Mouse (Mus musculus): ENCODE results near the gene Sarnp. TPM values are rescaled to one million over a fixed set of nuclear protein-coding genes. Genes with fewer than 3 reads are reported as not detected.

Sarnp gene
- polyA plus RNA-seq, 1 experiment from 2014 or later: 105 TPM

GRCm38 (mm10) chr10:128910066-128910841 is 93.1 kb downstream of the Sarnp start:
- DNase-seq (ENCODE audit: low read depth, low spot score) (no peak), ATAC-seq (peak; percentile 10)
- CTCF ChIA-PET: interaction anchor here (1.5 to 1.7 kb wide), 2 partner anchors 11 to 12 kb away, joined by 4 to 5 read pairs; partner anchors contain the start of gene Rdh5
- POLR2A ChIA-PET: interaction anchor here (0.6 to 3.5 kb wide), 6 partner anchors 8 to 205 kb away, joined by 3 to 28 read pairs (median 4); partner anchors contain the start of genes Bloc1s1, Gdf11 and Rdh5
- no peak for TF ChIP-seq CTCF (IDR thresholded peaks at IDR 0.05)
- in situ Hi-C loops (cut with MboI; ENCODE audit: low pct_unique_long_range_greater_than_20kb): loop anchor here (25.0 kb wide), 1 partner anchor 1248 kb away; the partner anchor contains the start of genes Nab2 and Nemp1
- no peaks in the 10 kb centered on the region for H3K27me3 ChIP-seq

GRCm38 (mm10) chr10:128911430-128911829 is 94.3 kb downstream of the Sarnp start:
- H3K27me3 ChIP-seq: no peaks in the 10 kb centered on the region
- DNase-seq (ENCODE audit: low read depth, low spot score) (no peak), ATAC-seq (no peak)
- in situ Hi-C loops (cut with MboI; ENCODE audit: low pct_unique_long_range_greater_than_20kb): loop anchor here (25.0 kb wide), 1 partner anchor 1249 kb away; the partner anchor contains the start of genes Nab2 and Nemp1
- ChIA-PET CTCF (interaction anchor here (1.5 to 1.6 kb wide), 2 partner anchors 10 to 34 kb away, joined by 4 to 5 read pairs; no protein-coding TSS in a partner anchor), POLR2A (interaction anchor here (0.7 to 3.1 kb wide), 3 partner anchors 10 to 20 kb away, joined by 3 to 16 read pairs (median 3); no protein-coding TSS in a partner anchor)
- no peak for TF ChIP-seq CTCF (IDR thresholded peaks at IDR 0.05)

GRCm38 (mm10) chr10:128912268-128912667 is 95.1 kb downstream of the Sarnp start:
- ATAC-seq (no peak), DNase-seq (ENCODE audit: low read depth, low spot score) (no peak)
- no peaks in the 10 kb centered on the region for H3K27me3 ChIP-seq
- in situ Hi-C loops (cut with MboI; ENCODE audit: low pct_unique_long_range_greater_than_20kb): loop anchor here (25.0 kb wide), 1 partner anchor 1250 kb away; the partner anchor contains the start of genes Nab2 and Nemp1
- ChIA-PET POLR2A (interaction anchor here (1.1 to 3.1 kb wide), 2 partner anchors 9 to 11 kb away, joined by 3 to 16 read pairs; partner anchors contain the start of gene Rdh5), CTCF (interaction anchor here (1.4 to 2.2 kb wide), 7 partner anchors 10 to 65 kb away, joined by 3 to 12 read pairs (median 8); partner anchors contain the start of genes Bloc1s1 and Rdh5)
- no peak for TF ChIP-seq CTCF (IDR thresholded peaks at IDR 0.05)

- H3K27me3 ChIP-seq: no peaks in the 10 kb centered on the region
- no peak for TF ChIP-seq CTCF (IDR thresholded peaks at IDR 0.05)
- DNase-seq (ENCODE audit: low read depth, low spot score): no peak
- ATAC-seq: no peak
- ChIA-PET CTCF (interaction anchor here (0.7 to 5.1 kb wide), 14 partner anchors 9 to 72 kb away, joined by 3 to 48 read pairs (median 6); partner anchors contain the start of genes Bloc1s1, Cd63, Mettl7b and Rdh5), POLR2A (interaction anchor here (0.6 to 3.1 kb wide), 6 partner anchors 9 to 65 kb away, joined by 3 to 16 read pairs (median 6); partner anchors contain the start of gene Rdh5)
- in situ Hi-C loops (cut with MboI; ENCODE audit: low pct_unique_long_range_greater_than_20kb): loop anchor here (25.0 kb wide), 1 partner anchor 1250 kb away; the partner anchor contains the start of genes Nab2 and Nemp1
These were observed 95.7 kb downstream of the Sarnp start for GRCm38 (mm10) chr10:128912791-128913190.

- TF ChIP-seq CTCF (IDR thresholded peaks at IDR 0.05): no peak
- POLR2A ChIA-PET: interaction anchor here (0.6 to 3.1 kb wide), 5 partner anchors 8 to 64 kb away, joined by 3 to 16 read pairs (median 6); no protein-coding TSS in a partner anchor
- CTCF ChIA-PET: interaction anchor here (0.7 to 5.1 kb wide), 16 partner anchors 9 to 168 kb away, joined by 3 to 48 read pairs (median 5); partner anchors contain the start of genes Bloc1s1, Cd63, Mettl7b and Rdh5
- peak; percentile 4 for ATAC-seq
- in situ Hi-C loops (cut with MboI; ENCODE audit: low pct_unique_long_range_greater_than_20kb): loop anchor here (25.0 kb wide), 1 partner anchor 1251 kb away; the partner anchor contains the start of genes Nab2 and Nemp1
- DNase-seq (ENCODE audit: low read depth, low spot score): no peak
- no peaks in the 10 kb centered on the region for H3K27me3 ChIP-seq
These were observed 96.1 kb downstream of the Sarnp start for GRCm38 (mm10) chr10:128913219-128913618.

GRCm38 (mm10) chr10:128913696-128914095 is 96.6 kb downstream of the Sarnp start:
- ATAC-seq (no peak), DNase-seq (ENCODE audit: low read depth, low spot score) (no peak)
- ChIA-PET CTCF (interaction anchor here (0.7 to 5.1 kb wide), 15 partner anchors 9 to 168 kb away, joined by 3 to 48 read pairs (median 6); partner anchors contain the start of genes Bloc1s1, Cd63, Mettl7b and Rdh5), POLR2A (interaction anchor here (1.1 to 3.1 kb wide), 4 partner anchors 8 to 64 kb away, joined by 3 to 16 read pairs (median 6); no protein-coding TSS in a partner anchor)
- TF ChIP-seq CTCF (IDR thresholded peaks at IDR 0.05): no peak
- no peaks in the 10 kb centered on the region for H3K27me3 ChIP-seq
- in situ Hi-C loops (cut with MboI; ENCODE audit: low pct_unique_long_range_greater_than_20kb): loop anchor here (25.0 kb wide), 1 partner anchor 1251 kb away; the partner anchor contains the start of genes Nab2 and Nemp1

GRCm38 (mm10) chr10:128915550-128915949 is 98.4 kb downstream of the Sarnp start:
- ATAC-seq: no peak
- ChIA-PET POLR2A (interaction anchor here (1.6 to 2.3 kb wide), 2 partner anchors 62 to 65 kb away, joined by 3 to 6 read pairs; no protein-coding TSS in a partner anchor), CTCF (interaction anchor here (1.0 to 5.1 kb wide), 5 partner anchors 9 to 63 kb away, joined by 4 to 48 read pairs (median 4); partner anchors contain the start of gene Bloc1s1)
- TF ChIP-seq CTCF (IDR thresholded peaks at IDR 0.05): no peak
- no peaks in the 10 kb centered on the region for H3K27me3 ChIP-seq
- in situ Hi-C loops (cut with MboI; ENCODE audit: low pct_unique_long_range_greater_than_20kb): loop anchor here (25.0 kb wide), 1 partner anchor 1253 kb away; the partner anchor contains the start of genes Nab2 and Nemp1
- no peak for DNase-seq (ENCODE audit: low read depth, low spot score)

- DNase-seq (ENCODE audit: low read depth, low spot score) (no peak), ATAC-seq (no peak)
- H3K27me3 ChIP-seq: no peaks in the 10 kb centered on the region
- TF ChIP-seq CTCF (IDR thresholded peaks at IDR 0.05): no peak
- ChIA-PET CTCF (interaction anchor here (1.7 to 5.1 kb wide), 2 partner anchors 15 to 28 kb away, joined by 4 to 48 read pairs; no protein-coding TSS in a partner anchor), POLR2A (interaction anchor here (1.6 to 2.3 kb wide), 2 partner anchors 61 to 64 kb away, joined by 3 to 6 read pairs; no protein-coding TSS in a partner anchor)
- in situ Hi-C loops (cut with MboI; ENCODE audit: low pct_unique_long_range_greater_than_20kb): loop anchor here (25.0 kb wide), 1 partner anchor 1254 kb away; the partner anchor contains the start of genes Nab2 and Nemp1
These were observed 99.5 kb downstream of the Sarnp start for GRCm38 (mm10) chr10:128916665-128917064.

GRCm38 (mm10) chr10:128917400-128917799 is 100.3 kb downstream of the Sarnp start:
- in situ Hi-C loops (cut with MboI; ENCODE audit: low pct_unique_long_range_greater_than_20kb): loop anchor here (25.0 kb wide), 1 partner anchor 1255 kb away; the partner anchor contains the start of genes Nab2 and Nemp1
- CTCF ChIA-PET: interaction anchor here (1.7 to 5.1 kb wide), 2 partner anchors 14 to 27 kb away, joined by 4 to 48 read pairs; no protein-coding TSS in a partner anchor
- POLR2A ChIA-PET: interaction anchor here (1.6 to 2.3 kb wide), 2 partner anchors 9 to 61 kb away, joined by 3 to 6 read pairs; no protein-coding TSS in a partner anchor
- TF ChIP-seq CTCF (IDR thresholded peaks at IDR 0.05): no peak
- no peaks in the 10 kb centered on the region for H3K27me3 ChIP-seq
- ATAC-seq: no peak
- no peak for DNase-seq (ENCODE audit: low read depth, low spot score)

All from Patski (cell line).